Mouse (Mus musculus): ENCODE data around the gene Cplx2. TPM values are rescaled to one million over a fixed set of nuclear protein-coding genes. Genes with fewer than 3 reads are reported as not detected.

The Cplx2 gene
- polyA plus RNA-seq, 1 experiment: 7.4 TPM

DNA sequence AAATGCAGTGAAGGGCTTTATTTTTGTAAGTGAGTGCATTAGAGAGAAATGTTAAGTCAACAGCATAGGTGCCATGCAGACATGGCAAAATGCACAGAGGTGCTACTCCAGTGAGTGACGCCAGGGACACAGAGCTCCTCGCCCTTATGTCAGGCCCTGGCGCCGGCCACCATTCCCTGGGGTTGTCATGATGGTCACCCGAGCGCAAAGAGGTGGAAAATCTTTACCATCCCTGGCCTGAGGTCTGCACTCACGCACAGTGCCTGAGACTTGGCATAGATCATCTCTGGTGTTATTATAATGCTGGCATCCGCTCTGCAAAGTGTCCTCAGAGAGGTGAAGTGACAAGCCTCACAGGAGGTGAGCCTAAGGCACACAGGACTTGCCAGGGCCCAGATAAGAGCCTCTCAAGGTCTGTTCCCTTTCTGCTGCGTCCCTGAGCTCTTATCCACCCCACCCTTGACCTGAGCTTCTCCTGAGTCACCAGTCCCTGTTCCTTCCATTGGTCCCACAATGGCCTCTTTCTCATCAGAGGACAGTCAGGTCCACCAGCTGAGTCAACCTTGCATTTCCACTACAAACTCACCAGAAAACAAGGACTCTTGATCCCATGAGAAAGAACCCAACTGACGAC lies 21.9 kb upstream of the Cplx2 start:
- no peak overlapping the region for H3K4me3 ChIP-seq (replicated peaks; ENCODE audit: control insufficient read depth, low read depth, low read length)
- WGBS: 80% methylated on average over 10 of the region's 10 CpGs
- no peaks in the 10 kb centered on the region for H3K4me1 ChIP-seq (ENCODE audit: control insufficient read depth, insufficient read depth, low read length)
- TF ChIP-seq POLR2A (IDR thresholded peaks at IDR 0.05; ENCODE audit: borderline replicate concordance, control insufficient read depth, low read depth, low read length): no peak
- TF ChIP-seq CTCF (IDR thresholded peaks at IDR 0.05; ENCODE audit: control insufficient read depth, insufficient read depth, low read length): no peak
- H3K27ac ChIP-seq (ENCODE audit: control insufficient read depth, insufficient read depth, low read depth, low read length, poor library complexity): no peak overlapping the region

DNA sequence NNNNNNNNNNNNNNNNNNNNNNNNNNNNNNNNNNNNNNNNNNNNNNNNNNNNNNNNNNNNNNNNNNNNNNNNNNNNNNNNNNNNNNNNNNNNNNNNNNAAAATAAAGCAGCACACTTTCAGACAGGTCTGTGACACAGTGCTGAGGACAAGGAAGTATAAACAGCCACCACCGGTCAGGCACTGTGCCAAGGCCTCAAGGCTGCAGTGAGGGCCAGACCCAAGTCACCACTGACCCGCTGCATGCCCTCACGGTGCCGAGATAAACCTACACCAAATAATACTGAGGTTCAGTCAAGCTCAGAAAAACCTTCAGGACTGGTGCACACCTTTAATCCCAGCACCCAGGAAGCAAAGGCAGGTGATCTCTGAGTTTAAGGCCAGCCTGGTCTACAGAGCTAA lies 13.7 kb upstream of the Cplx2 start:
- 43% methylated on average over 4 of the region's 4 CpGs for WGBS
- Histone ChIP-seq H3K4me1 (ENCODE audit: control insufficient read depth, insufficient read depth, low read length) (peaks cover 4% of the 10 kb centered on the region), H3K27ac (ENCODE audit: control insufficient read depth, insufficient read depth, low read depth, low read length, poor library complexity) (peak overlapping the region; percentile 55), H3K4me3 (replicated peaks; ENCODE audit: control insufficient read depth, low read depth, low read length) (no peak overlapping the region)
- TF ChIP-seq POLR2A (IDR thresholded peaks at IDR 0.05; ENCODE audit: borderline replicate concordance, control insufficient read depth, low read depth, low read length) (no peak), CTCF (IDR thresholded peaks at IDR 0.05; ENCODE audit: control insufficient read depth, insufficient read depth, low read length) (no peak)

DNA sequence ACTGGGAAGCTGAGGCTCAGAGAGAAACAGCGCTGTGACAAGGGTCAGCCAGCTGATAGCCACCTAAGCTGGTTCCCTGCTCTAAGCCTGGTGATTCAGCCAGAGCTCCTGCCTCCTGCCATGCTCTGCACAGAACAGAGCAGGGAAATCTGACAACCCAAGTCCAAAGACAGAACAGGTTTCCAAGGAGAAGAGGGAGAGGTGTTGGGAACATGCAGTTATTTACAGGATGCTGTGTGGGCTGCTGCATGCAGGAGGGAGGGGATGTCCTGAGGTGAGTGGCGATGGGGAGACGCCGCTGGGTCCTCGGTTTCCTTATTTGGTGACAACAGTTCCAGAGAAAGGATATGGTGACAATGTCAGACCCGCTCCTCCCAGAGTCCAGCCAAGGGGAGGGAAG lies 12.0 kb upstream of the Cplx2 start:
- H3K4me1 ChIP-seq (ENCODE audit: control insufficient read depth, insufficient read depth, low read length): peaks cover 4% of the 10 kb centered on the region
- TF ChIP-seq CTCF (IDR thresholded peaks at IDR 0.05; ENCODE audit: control insufficient read depth, insufficient read depth, low read length): no peak
- no peak for TF ChIP-seq POLR2A (IDR thresholded peaks at IDR 0.05; ENCODE audit: borderline replicate concordance, control insufficient read depth, low read depth, low read length)
- peak overlapping the region; percentile 51 for H3K27ac ChIP-seq (ENCODE audit: control insufficient read depth, insufficient read depth, low read depth, low read length, poor library complexity)
- H3K4me3 ChIP-seq (replicated peaks; ENCODE audit: control insufficient read depth, low read depth, low read length): no peak overlapping the region
- WGBS: 86% methylated on average over 6 of the region's 6 CpGs

DNA sequence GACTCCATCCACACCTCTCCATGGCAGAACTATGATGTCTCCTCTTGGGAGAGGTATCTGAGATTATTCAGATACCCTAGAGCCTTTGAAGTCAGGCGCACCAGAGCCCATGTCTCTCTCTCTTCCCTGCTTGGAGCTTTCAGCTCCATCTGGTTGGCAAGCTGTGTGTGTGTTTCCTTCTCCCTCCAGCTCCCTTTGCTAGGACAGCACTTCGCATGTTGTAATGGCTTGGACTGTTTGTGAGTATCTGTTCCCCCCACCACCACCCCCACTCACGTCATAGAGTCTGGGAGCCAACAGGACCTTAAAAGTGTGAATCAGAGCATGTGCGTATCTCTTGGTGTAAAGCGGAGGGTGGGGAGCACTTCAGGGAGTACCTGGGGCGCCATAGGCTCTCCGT lies 6.5 kb upstream of the Cplx2 start:
- H3K4me1 ChIP-seq (ENCODE audit: control insufficient read depth, insufficient read depth, low read length): no peaks in the 10 kb centered on the region; the same call in 1 of the 2 replicates
- WGBS: 80% methylated on average over 7 of the region's 7 CpGs
- no peak overlapping the region for H3K27ac ChIP-seq (ENCODE audit: control insufficient read depth, insufficient read depth, low read depth, low read length, poor library complexity)
- H3K4me3 ChIP-seq (replicated peaks; ENCODE audit: control insufficient read depth, low read depth, low read length): no peak overlapping the region
- TF ChIP-seq POLR2A (IDR thresholded peaks at IDR 0.05; ENCODE audit: borderline replicate concordance, control insufficient read depth, low read depth, low read length): no peak

DNA sequence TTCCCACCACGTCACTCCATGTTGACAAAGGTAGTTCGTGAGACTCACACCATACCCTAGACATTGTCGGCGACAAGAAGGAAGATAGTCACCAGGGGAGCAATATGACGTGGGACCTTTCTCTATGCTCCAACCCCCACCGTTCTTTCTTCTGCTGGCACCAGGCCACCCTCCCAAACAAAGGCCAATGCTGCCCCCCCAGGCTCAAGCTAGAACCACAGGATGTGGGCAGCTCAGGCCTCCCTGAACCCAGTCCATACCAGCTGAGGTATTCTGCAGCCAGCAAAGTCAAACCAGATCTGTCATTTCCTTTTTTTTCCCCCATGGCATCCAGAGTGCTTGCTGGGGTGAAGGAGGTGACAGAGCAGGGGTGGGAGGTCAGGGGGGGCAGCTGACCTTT lies 3.4 kb upstream of the Cplx2 start:
- TF ChIP-seq POLR2A (IDR thresholded peaks at IDR 0.05; ENCODE audit: borderline replicate concordance, control insufficient read depth, low read depth, low read length): no peak
- peak; percentile 37; the same call in 1 of the 2 replicates for TF ChIP-seq CTCF (IDR thresholded peaks at IDR 0.05; ENCODE audit: control insufficient read depth, insufficient read depth, low read length)
- no peaks in the 10 kb centered on the region; the same call in 1 of the 2 replicates for H3K4me1 ChIP-seq (ENCODE audit: control insufficient read depth, insufficient read depth, low read length)
- 65% methylated on average over 6 of the region's 6 CpGs for WGBS
- H3K27ac ChIP-seq (ENCODE audit: control insufficient read depth, insufficient read depth, low read depth, low read length, poor library complexity): no peak overlapping the region
- H3K4me3 ChIP-seq (replicated peaks; ENCODE audit: control insufficient read depth, low read depth, low read length): no peak overlapping the region

DNA sequence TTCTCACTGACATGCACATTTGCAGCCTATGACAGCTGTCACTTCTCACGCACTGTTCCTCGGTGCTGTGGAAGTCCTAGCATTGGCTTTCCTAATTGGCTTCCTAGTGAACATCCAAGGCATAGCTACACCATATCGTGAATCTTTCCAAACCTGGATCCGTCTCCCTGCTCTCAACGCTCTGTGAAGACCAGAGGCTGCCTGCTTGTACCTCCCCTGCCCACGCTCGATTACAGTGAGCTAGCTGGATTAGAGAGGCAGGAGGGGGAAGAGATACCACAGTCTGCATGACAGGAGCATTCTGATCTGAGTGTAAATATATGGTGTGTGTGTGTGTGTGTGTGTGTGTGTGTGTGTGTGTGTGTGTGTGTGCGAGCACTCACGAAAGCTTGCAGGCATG lies 3.0 kb upstream of the Cplx2 start:
- Histone ChIP-seq H3K4me1 (ENCODE audit: control insufficient read depth, insufficient read depth, low read length) (no peaks in the 10 kb centered on the region; the same call in 1 of the 2 replicates), H3K27ac (ENCODE audit: control insufficient read depth, insufficient read depth, low read depth, low read length, poor library complexity) (no peak overlapping the region), H3K4me3 (replicated peaks; ENCODE audit: control insufficient read depth, low read depth, low read length) (no peak overlapping the region)
- 79% methylated on average over 9 of the region's 9 CpGs for WGBS
- TF ChIP-seq CTCF (IDR thresholded peaks at IDR 0.05; ENCODE audit: control insufficient read depth, insufficient read depth, low read length) (no peak), POLR2A (IDR thresholded peaks at IDR 0.05; ENCODE audit: borderline replicate concordance, control insufficient read depth, low read depth, low read length) (no peak)

DNA sequence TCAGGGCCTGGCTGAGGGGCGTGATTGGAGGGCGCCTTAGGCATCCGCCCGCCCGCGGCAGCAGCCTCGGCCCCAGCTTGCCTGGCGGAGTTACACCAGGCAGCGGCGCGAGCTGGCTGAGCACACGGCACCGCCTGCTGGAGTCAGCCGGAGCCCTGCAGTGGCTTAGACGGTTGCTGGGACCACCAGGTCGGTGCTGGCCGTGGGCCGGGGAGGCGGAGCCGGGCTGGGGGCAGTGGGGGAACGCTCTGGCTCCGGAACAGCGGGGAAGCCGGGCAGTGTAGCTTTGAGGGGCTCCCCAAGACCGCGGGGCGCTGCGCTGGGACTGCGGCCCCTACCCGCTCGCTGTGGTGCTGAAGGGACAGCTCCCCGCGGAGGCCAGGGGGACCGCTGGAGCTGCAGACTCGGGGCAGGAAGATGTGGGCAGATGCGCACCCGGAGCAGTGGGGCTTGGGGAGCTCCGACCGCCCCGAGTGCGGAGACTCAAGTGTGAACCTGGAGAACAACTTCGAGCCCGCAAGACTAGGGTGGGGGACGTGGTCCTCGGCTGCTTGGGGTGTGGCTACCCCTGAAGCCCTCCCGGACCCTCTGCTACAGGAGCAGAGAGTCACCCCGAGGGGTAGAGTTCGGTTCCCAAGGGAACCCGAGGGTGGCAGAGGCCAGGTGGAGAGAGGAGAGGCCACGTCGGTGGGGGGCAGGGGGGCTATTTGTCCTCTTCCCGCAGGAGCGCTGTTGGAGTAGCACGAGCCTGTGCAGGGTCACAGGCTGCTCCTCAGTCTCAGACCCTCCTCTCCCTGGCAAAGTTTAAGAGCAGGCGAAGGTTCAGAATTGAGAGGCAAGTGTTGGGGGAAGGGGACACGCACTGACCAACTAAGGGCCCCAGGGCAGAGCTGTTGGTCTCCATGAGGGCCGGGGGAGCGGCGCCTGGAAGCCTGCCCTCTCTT lies 510 bp downstream of the Cplx2 start:
- peak overlapping the region; percentile 41 for H3K4me3 ChIP-seq (replicated peaks; ENCODE audit: control insufficient read depth, low read depth, low read length)
- 3% methylated on average over 59 of the region's 59 CpGs for WGBS
- peak overlapping the region; percentile 73 for H3K27ac ChIP-seq (ENCODE audit: control insufficient read depth, insufficient read depth, low read depth, low read length, poor library complexity)
- peaks cover 8% of the 10 kb centered on the region for H3K4me1 ChIP-seq (ENCODE audit: control insufficient read depth, insufficient read depth, low read length)
- TF ChIP-seq POLR2A (IDR thresholded peaks at IDR 0.05; ENCODE audit: borderline replicate concordance, control insufficient read depth, low read depth, low read length): peak; percentile 10; the same call in 1 of the 2 replicates
- TF ChIP-seq CTCF (IDR thresholded peaks at IDR 0.05; ENCODE audit: control insufficient read depth, insufficient read depth, low read length): no peak

DNA sequence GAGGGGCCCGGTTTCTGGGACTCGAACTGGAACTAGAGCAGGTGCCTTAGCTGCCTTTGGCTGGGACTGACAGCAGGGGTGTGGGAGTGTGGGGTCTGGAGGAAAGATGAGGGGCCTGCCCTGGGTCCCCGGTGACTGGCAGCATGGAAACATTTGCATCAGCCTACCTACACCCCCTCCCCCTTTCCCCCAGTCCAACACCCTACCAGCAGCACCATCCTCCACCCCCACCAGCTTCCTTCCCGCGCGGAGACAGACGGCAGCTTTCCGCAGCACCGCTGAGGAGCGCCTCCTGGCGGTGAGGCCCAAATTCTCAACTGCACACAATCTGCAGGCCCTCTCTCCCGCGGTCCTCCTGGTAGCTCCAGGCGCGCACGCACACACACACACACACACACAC lies 1.5 kb downstream of the Cplx2 start:
- TF ChIP-seq CTCF (IDR thresholded peaks at IDR 0.05; ENCODE audit: control insufficient read depth, insufficient read depth, low read length) (peak; percentile 76), POLR2A (IDR thresholded peaks at IDR 0.05; ENCODE audit: borderline replicate concordance, control insufficient read depth, low read depth, low read length) (peak; percentile 44; the same call in 1 of the 2 replicates)
- Histone ChIP-seq H3K4me3 (replicated peaks; ENCODE audit: control insufficient read depth, low read depth, low read length) (no peak overlapping the region), H3K27ac (ENCODE audit: control insufficient read depth, insufficient read depth, low read depth, low read length, poor library complexity) (peak overlapping the region; percentile 82), H3K4me1 (ENCODE audit: control insufficient read depth, insufficient read depth, low read length) (peaks cover 8% of the 10 kb centered on the region)
- 7% methylated on average over 16 of the region's 16 CpGs for WGBS

Measured in bone marrow, adult 2 months (tissue).